Mouse (Mus musculus) lung, embryonic 15.5 days (tissue): Measurements from ENCODE around the gene Shkbp1. TPM values are rescaled to one million over a fixed set of nuclear protein-coding genes. Genes with fewer than 3 reads are reported as not detected.
A peak's percentile ranks its signal among the peaks of the same experiment; 100 is the strongest.

ENCODE experiments used
- ATAC-seq: fragments of 200-750 bp; cut with Nextera tagmentation; 2 replicates; pipeline ENCODE4 v1.8.0; 2017; ENCODE audit warnings: moderate number of reproducible peaks, borderline replicate concordance; ENCODE audit not compliant: low FRiP score, low TSS enrichment; ENCODE audit errors: extremely low read depth
- H3K27ac ChIP-seq: fragments of 300-500 bp; sonication (generic); 2 replicates; pipeline ENCODE4 v1.5.1; 2015; ENCODE audit warnings: moderate library complexity, mild to moderate bottlenecking, inconsistent platforms
- H3K27me3 ChIP-seq: fragments of 300-500 bp; sonication (generic); 2 replicates; pipeline ENCODE4 v1.6.1; 2015; ENCODE audit warnings: inconsistent platforms
- H3K36me3 ChIP-seq: fragments of 300-500 bp; sonication (generic); 2 replicates; pipeline ENCODE4 v1.6.1; 2015; ENCODE audit warnings: inconsistent platforms
- H3K4me1 ChIP-seq: fragments of 300-500 bp; sonication (generic); 2 replicates; pipeline ENCODE4 v1.6.1; 2015; ENCODE audit warnings: inconsistent platforms
- H3K4me2 ChIP-seq: fragments of 300-500 bp; sonication (generic); 2 replicates; pipeline ENCODE4 v1.6.1; 2015; ENCODE audit warnings: inconsistent platforms, mild to moderate bottlenecking, moderate library complexity
- H3K4me3 ChIP-seq: fragments of 300-500 bp; sonication (generic); 2 replicates; pipeline ENCODE4 v1.5.1; 2015; ENCODE audit warnings: mild to moderate bottlenecking, inconsistent platforms
- H3K9ac ChIP-seq: fragments of 300-500 bp; sonication (generic); 2 replicates; pipeline ENCODE4 v1.6.1; 2015; ENCODE audit warnings: inconsistent platforms
- H3K9me3 ChIP-seq: fragments of 300-500 bp; sonication (generic); 2 replicates; pipeline ENCODE4 v1.6.1; 2016; ENCODE audit warnings: inconsistent platforms
- WGBS: fragments of 180-500 bp; shearing (Covaris S2); methylation state at CpG from one replicate; pipeline ENCODE4 v1.1.7; 2015; 5-methylcytosine and 5-hydroxymethylcytosine counted together
- polyA plus RNA-seq: library from polyadenylated mRNA; unstranded; fragments of >200 nt; fragmentation: Nextera tagmentation; extraction: Ambion mirVana; gene quantifications from 2 replicates; pipeline ENCODE4 v1.2.1, GENCODE M21; 2015

Gene Shkbp1
- polyA plus RNA-seq, 1 experiment from 2014 or later = 51.4 TPM

DNA sequence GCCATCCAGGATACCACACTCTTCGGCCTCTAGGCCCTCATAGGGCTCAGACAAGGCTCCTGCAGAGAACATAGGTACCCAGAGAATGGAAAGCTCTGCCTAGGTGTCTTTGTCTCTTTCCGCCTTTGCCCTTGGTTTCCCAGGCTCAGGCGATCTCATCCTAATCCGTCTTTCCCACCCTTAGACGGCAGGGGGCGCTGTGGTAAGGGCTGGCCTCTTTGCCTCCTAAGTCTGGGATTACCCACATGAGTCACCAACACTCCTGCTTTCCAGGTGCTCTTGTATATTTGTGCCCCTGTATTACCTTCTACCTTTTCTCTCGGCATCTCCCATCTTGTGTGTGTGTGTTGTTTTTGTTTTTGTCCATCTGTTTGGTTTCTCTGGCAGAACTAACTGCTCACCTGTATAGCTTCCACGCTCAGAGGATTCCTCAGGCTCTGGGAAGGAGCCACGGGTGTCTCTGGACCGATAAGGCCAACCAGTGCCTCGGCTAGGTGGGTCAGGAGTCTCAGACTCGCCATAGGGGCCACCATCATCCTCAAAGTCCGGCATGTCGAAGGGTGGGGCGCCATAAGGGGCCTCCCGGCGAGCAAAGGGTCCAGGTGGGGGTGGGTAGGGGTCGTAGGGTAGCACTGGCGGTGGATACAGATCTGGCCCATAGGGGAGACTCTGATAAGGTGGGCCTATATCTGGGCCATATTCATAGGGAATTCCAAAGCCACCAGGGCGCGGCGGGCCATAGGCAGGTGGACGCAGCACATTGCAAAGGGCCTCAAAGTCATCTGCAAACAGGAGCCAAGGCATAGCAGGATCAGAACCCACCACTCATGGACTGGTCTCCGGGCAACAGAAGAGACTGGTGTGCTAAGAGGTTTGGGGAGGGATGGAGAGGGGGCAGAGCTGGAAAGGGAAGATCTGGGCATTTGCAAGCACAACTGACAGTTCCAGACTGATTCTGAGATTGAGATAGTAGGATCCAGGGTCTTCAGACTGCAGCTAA lies 49.4 kb downstream of the Shkbp1 start:
- 75% methylated on average over 24 of the region's 24 CpGs for WGBS
- Histone ChIP-seq H3K4me2 (no peak overlapping the region), H3K9ac (no peak overlapping the region), H3K27me3 (no peaks in the 10 kb centered on the region), H3K36me3 (peaks cover 14% of the 10 kb centered on the region; the same call in 1 of the 2 replicates), H3K4me1 (peaks cover 24% of the 10 kb centered on the region), H3K27ac (no peak overlapping the region), H3K4me3 (no peak overlapping the region), H3K9me3 (no peaks in the 10 kb centered on the region)
- no peak for ATAC-seq

DNA sequence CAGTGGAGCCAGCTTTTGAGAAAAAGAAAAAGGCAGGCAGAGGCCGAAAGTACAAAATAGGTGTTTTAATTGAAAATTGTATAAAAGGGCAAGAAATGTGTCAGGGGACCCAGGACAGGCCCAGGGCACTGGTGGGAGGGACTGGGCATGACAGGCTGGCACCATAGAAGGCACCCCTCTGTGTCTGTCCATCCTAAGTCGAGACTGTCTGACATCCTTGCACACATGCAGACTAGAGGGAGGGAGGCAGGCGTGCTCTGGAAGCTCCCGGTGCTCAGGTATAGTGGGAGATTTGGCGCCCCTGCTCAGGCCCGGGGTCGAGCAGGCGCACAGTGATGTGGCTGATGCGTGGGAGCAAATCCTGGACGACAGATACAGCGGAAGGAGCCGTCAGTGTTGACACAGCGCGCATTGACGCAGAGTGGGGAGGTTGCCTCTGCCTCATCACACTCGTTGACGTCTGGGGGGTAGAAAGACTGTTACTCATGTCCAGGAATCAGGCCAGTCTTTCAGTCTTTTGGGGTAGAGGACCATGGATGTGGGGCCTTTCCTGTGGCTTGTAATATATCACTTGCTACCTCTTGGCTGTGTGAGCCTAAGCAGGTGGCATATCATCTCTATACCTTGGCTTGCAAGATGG lies 50.6 kb downstream of the Shkbp1 start:
- Histone ChIP-seq H3K9me3 (no peaks in the 10 kb centered on the region), H3K36me3 (peaks cover 14% of the 10 kb centered on the region; the same call in 1 of the 2 replicates), H3K9ac (no peak overlapping the region), H3K4me1 (peaks cover 14% of the 10 kb centered on the region), H3K27ac (no peak overlapping the region), H3K4me3 (no peak overlapping the region), H3K27me3 (no peaks in the 10 kb centered on the region), H3K4me2 (no peak overlapping the region)
- ATAC-seq = no peak
- WGBS = 79% methylated on average over 17 of the region's 17 CpGs

DNA sequence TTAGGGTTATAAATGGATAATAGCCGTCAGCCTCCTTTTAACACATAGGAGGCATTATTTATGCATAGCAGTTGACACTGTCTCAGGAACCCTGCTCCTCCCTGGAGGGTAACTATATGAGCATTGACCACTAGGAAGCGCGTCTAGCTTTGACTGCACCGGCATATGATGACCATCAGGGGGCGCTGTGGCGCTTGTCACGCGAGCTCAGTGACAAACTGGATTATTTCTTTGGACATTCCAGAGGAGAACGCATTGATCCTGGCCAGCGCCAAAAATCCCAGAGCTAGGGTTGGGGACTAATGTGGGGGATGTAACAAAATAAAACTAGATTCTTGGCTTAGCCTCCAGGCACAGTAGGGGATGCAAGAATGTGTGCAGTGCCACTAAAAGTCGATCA lies 53.6 kb downstream of the Shkbp1 start:
- no peaks in the 10 kb centered on the region for H3K9me3 ChIP-seq
- H3K36me3 ChIP-seq = peaks cover 14% of the 10 kb centered on the region; the same call in 1 of the 2 replicates
- no peak overlapping the region for H3K4me3 ChIP-seq
- no peaks in the 10 kb centered on the region for H3K4me1 ChIP-seq
- peak; percentile 33; the same call in 1 of the 2 replicates for ATAC-seq
- no peak overlapping the region for H3K27ac ChIP-seq
- no peaks in the 10 kb centered on the region for H3K27me3 ChIP-seq
- H3K9ac ChIP-seq = no peak overlapping the region
- 7% methylated on average over 11 of the region's 11 CpGs for WGBS
- H3K4me2 ChIP-seq = no peak overlapping the region

DNA sequence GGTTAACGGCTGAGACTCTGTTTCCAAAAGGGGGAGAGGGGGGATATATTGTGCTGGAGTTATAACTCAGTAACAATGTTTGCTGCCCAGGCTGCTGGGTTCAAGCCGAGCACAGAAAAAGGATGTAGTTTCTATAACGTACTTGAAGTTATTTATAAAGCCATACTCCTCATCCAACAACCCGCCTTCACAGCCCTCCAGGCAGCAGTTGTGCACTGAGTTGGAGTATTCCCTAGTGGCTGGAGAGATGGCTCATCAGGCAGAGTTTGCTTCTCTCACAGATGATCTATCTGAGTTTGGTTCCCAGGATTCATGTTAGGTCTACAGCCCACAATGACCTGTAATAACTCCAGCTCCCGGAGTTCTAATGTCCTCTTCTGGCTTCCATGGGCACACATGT lies 55.0 kb downstream of the Shkbp1 start:
- no peaks in the 10 kb centered on the region for H3K9me3 ChIP-seq
- H3K9ac ChIP-seq = no peak overlapping the region
- no peak for ATAC-seq
- H3K4me1 ChIP-seq = no peaks in the 10 kb centered on the region
- no peaks in the 10 kb centered on the region for H3K27me3 ChIP-seq
- 0 out of 2 replicates have a peak, but pooled peaks cover 7% of the 10 kb centered on the region for H3K36me3 ChIP-seq
- 63% methylated on average over 5 of the region's 5 CpGs for WGBS
- no peak overlapping the region for H3K4me2 ChIP-seq
- no peak overlapping the region for H3K27ac ChIP-seq
- no peak overlapping the region for H3K4me3 ChIP-seq

DNA sequence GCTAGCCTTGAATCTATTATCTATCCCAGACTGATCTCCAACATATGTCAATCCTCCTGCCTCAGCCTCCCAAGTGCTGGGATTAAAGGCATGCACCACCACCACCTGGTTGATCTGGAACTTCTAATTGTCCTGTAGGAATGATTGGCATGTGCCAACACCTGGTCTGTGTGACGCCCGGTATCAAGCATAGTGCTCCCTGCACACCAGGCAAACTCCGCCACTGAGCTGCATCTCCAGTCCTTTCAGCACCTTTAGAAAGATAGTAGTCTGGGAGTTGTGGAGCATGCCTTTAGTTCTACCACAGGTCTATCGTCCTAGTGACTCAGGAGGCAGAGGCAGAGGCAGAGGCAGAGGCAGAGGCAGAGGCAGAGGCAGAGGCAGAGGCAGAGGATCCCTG lies 55.5 kb downstream of the Shkbp1 start:
- H3K9ac ChIP-seq = no peak overlapping the region
- no peaks in the 10 kb centered on the region for H3K4me1 ChIP-seq
- no peaks in the 10 kb centered on the region for H3K9me3 ChIP-seq
- H3K36me3 ChIP-seq = 0 out of 2 replicates have a peak, but pooled peaks cover 3% of the 10 kb centered on the region
- no peak overlapping the region for H3K4me2 ChIP-seq
- no peaks in the 10 kb centered on the region for H3K27me3 ChIP-seq
- H3K4me3 ChIP-seq = no peak overlapping the region
- 81% methylated on average over 4 of the region's 4 CpGs for WGBS
- H3K27ac ChIP-seq = no peak overlapping the region
- ATAC-seq = no peak

DNA sequence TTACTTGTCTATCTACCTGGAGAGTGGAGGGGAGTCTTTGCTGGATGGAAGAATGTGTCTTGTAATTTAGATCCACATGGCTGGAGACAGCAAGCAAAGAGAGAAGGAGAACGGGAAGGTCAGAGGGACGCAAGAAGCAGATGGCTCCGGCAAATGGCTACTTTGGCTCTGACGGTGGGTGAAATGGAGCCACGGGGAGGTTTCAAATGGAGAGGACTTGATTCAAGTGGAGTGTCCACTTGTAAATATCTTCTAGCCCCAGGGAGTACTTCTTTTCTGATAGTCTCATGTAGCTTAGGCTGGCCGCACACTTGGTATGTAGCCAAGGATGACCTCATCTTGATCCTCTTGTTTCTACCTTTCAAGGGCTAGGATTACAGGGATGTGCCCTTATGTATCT lies 57.0 kb downstream of the Shkbp1 start:
- H3K4me1 ChIP-seq = no peaks in the 10 kb centered on the region
- H3K27ac ChIP-seq = no peak overlapping the region
- WGBS = 83% methylated on average over 6 of the region's 6 CpGs
- H3K4me2 ChIP-seq = no peak overlapping the region
- H3K36me3 ChIP-seq = no peaks in the 10 kb centered on the region
- H3K4me3 ChIP-seq = no peak overlapping the region
- no peak for ATAC-seq
- no peak overlapping the region for H3K9ac ChIP-seq
- no peaks in the 10 kb centered on the region for H3K9me3 ChIP-seq
- H3K27me3 ChIP-seq = no peaks in the 10 kb centered on the region

DNA sequence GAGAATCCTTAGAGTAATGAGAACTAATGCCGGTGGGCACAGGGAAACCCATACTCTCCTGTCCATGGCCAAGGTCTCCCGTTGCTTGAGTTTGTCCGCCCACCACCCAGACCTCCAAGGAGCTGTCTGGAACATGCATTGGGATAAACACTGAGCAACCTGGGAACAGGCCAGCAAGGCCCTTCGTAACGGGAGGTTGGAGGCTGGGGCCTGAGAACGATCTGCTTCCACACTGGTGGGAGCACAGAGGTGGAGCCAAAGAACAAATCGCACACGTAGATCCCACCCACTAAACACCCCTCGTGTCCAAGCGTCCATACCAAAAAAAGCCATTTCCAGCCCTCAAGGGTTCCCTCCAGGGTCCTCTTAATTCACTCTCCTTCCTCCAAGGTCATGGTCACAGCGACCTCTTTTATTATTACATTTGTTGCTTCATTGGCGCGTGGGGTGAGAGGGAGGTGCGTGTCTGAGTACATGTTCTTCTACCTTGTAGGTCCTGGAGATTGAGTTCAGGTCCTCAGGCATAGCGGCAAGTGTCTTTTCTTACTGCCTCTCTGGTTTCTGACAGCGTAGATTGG lies 57.7 kb downstream of the Shkbp1 start:
- no peak overlapping the region for H3K4me2 ChIP-seq
- H3K9me3 ChIP-seq = no peaks in the 10 kb centered on the region
- H3K9ac ChIP-seq = no peak overlapping the region
- no peaks in the 10 kb centered on the region for H3K4me1 ChIP-seq
- H3K27me3 ChIP-seq = no peaks in the 10 kb centered on the region
- no peak overlapping the region for H3K27ac ChIP-seq
- H3K4me3 ChIP-seq = no peak overlapping the region
- H3K36me3 ChIP-seq = no peaks in the 10 kb centered on the region
- no peak for ATAC-seq
- WGBS = 74% methylated on average over 16 of the region's 16 CpGs

DNA sequence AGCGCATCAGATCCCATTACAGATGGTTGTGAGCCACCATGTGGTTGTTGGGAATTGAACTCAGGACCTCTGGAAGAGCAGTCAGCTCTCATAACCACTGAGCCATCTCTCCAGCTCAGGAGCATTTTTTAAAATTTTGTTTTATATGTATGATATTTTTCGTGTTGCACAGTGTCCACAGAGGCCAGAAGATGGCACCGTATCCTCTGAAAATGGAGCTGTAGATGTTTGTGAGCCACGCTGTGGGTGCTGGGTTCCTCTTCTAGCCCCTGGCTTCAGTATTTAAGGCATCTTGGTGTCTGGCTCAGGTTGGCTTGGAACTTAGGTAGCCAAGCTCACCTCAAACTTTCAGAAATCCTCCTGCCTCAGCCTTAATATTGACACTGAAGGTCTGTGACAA lies 59.3 kb downstream of the Shkbp1 start:
- Histone ChIP-seq H3K4me2 (no peak overlapping the region), H3K9ac (no peak overlapping the region), H3K9me3 (no peaks in the 10 kb centered on the region), H3K27ac (no peak overlapping the region), H3K4me3 (no peak overlapping the region), H3K27me3 (no peaks in the 10 kb centered on the region), H3K4me1 (peaks cover 10% of the 10 kb centered on the region), H3K36me3 (no peaks in the 10 kb centered on the region)
- ATAC-seq = no peak
- 92% methylated on average over 4 of the region's 4 CpGs for WGBS

DNA sequence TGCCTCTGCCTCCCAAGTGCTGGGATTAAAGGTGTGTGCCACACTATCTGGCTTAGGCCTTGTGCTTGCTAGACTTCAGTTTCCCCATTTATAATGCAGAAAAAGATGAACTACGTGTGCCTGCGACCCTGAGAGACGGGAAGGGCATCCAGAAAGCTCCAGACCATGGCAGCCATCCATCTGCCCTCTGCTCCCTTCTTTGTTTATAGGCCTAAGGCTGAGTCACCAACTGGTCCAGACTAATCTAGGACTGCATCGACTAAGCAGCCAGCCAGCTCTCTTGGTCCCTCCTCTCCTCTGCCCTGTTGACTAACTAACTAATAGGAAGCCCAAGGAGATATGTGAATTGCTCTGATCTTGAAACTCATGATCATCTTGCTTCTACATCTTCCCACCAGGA lies 59.9 kb downstream of the Shkbp1 start:
- H3K36me3 ChIP-seq = no peaks in the 10 kb centered on the region
- ATAC-seq = no peak
- H3K4me3 ChIP-seq = no peak overlapping the region
- peaks cover 14% of the 10 kb centered on the region for H3K4me1 ChIP-seq
- no peak overlapping the region for H3K9ac ChIP-seq
- H3K27ac ChIP-seq = no peak overlapping the region
- H3K9me3 ChIP-seq = no peaks in the 10 kb centered on the region
- H3K27me3 ChIP-seq = no peaks in the 10 kb centered on the region
- no peak overlapping the region for H3K4me2 ChIP-seq
- 50% methylated on average over 4 of the region's 4 CpGs for WGBS

Other genes starting within 250 kb of the Shkbp1 start
- gene Cyp2f2, start 236.1 kb downstream of the Shkbp1 start, polyA plus RNA-seq = 42.3 and 50.3 TPM in 2 replicates
- gene Cyp2t4, start 202.3 kb downstream of the Shkbp1 start, polyA plus RNA-seq = 0.10 and 0.24 TPM in 2 replicates
- gene Egln2, start 189.2 kb downstream of the Shkbp1 start, polyA plus RNA-seq = 82.3 and 83.5 TPM in 2 replicates
- 71.4 and 71.6 TPM in 2 replicates for gene Rab4b, start 177.1 kb downstream of the Shkbp1 start, polyA plus RNA-seq
- 2.4 and 3.5 TPM in 2 replicates for gene Gm21983, start 174.9 kb downstream of the Shkbp1 start, polyA plus RNA-seq
- gene Mia, start 174.9 kb downstream of the Shkbp1 start, polyA plus RNA-seq = 150 and 170 TPM in 2 replicates
- gene BC024978, start 160.2 kb downstream of the Shkbp1 start, polyA plus RNA-seq = 3.0 and 3.4 TPM in 2 replicates
- 257 TPM in 2 replicates for gene Snrpa, start 159.7 kb downstream of the Shkbp1 start, polyA plus RNA-seq
- 5.1 and 5.4 TPM in 2 replicates for gene Itpkc, start 127.4 kb downstream of the Shkbp1 start, polyA plus RNA-seq
- 20.3 and 20.4 TPM in 2 replicates for gene Coq8b, start 123.0 kb downstream of the Shkbp1 start, polyA plus RNA-seq
- gene Numbl, start 97.6 kb downstream of the Shkbp1 start, polyA plus RNA-seq = 23.6 and 23.8 TPM in 2 replicates
- 96.2 and 102 TPM in 2 replicates for gene Ltbp4, start 18.3 kb downstream of the Shkbp1 start, polyA plus RNA-seq
- 0.79 and 1.3 TPM in 2 replicates for gene Gm20479, start 1.4 kb upstream of the Shkbp1 start, polyA plus RNA-seq
- gene Sptbn4, start 91.7 kb upstream of the Shkbp1 start, polyA plus RNA-seq = 0.21 and 0.33 TPM in 2 replicates
- gene Blvrb, start 92.0 kb upstream of the Shkbp1 start, polyA plus RNA-seq = 58.8 and 68.5 TPM in 2 replicates
- gene Sertad3, start 117.7 kb upstream of the Shkbp1 start, polyA plus RNA-seq = 28.6 and 31.1 TPM in 2 replicates
- 48.5 and 49.6 TPM in 2 replicates for gene Sertad1, start 130.9 kb upstream of the Shkbp1 start, polyA plus RNA-seq
- gene Prx, start 143.3 kb upstream of the Shkbp1 start, polyA plus RNA-seq = 7.2 and 8.7 TPM in 2 replicates
- gene Hipk4, start 167.2 kb upstream of the Shkbp1 start, polyA plus RNA-seq = 0.87 and 0.92 TPM in 2 replicates
- gene Pld3, start 197.2 kb upstream of the Shkbp1 start, polyA plus RNA-seq = 74.8 and 78.3 TPM in 2 replicates
- gene 2310022A10Rik, start 197.2 kb upstream of the Shkbp1 start, polyA plus RNA-seq = 24.0 and 24.8 TPM in 2 replicates
- 89.6 and 98.5 TPM in 2 replicates for gene Akt2, start 235.5 kb upstream of the Shkbp1 start, polyA plus RNA-seq